Mouse (Mus musculus) testis, adult 2 months (tissue): ENCODE data around the gene Gm33543.

Experiments used
- CTCF ChIP-seq: fragments of 200-500 bp; IDR thresholded peaks from 2 replicates; pipeline ENCODE4 v1.5.1; 2012; ENCODE audit warnings: low read depth, mild to moderate bottlenecking, inconsistent platforms, low read length, moderate library complexity; ENCODE audit not compliant: control insufficient read depth, insufficient read depth, insufficient replicate concordance
- POLR2A ChIP-seq: fragments of 200-500 bp; IDR thresholded peaks from 2 replicates; pipeline ENCODE4 v1.6.1; 2012; ENCODE audit warnings: low read depth, mild to moderate bottlenecking, inconsistent platforms, low read length, moderate library complexity; ENCODE audit not compliant: control insufficient read depth

- TF ChIP-seq CTCF (no peak), POLR2A (no peak)
Measured at GRCm38 (mm10) chr10:95795500-95795899, 47.2 kb downstream of the Gm33543 start.
